Mouse (Mus musculus) right cerebral cortex, adult 18-20 months (tissue): ENCODE measurements around the gene Rps6kb1.

ENCODE experiments used
- DNase-seq: peaks from one replicate; pipeline ENCODE4 v3.0.0; 2022; ENCODE audit warnings: mixed read lengths

Rps6kb1 gene

GRCm38 (mm10) chr11:86464275-86464674 lies 80.3 kb downstream of the Rps6kb1 start:
- peak; percentile 58 for DNase-seq

DNA sequence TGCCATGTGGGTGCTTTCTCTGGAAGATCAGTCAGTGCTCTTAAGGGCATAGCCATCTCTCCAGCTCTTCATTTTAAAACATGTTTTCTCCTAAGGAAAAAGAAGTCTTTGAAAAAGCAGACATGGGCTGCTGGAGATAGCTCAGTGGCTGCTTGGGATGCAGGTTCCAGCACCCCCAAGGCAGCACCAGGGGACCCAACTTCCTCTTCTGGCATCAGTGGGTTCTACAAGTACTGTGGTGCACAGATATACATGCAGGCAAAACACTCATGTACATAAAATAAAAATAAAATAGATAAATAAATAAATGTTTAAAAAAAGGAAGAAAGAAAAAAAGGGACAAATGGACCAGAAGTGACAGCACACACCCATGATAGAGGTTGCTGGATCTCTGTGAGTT lies 82.0 kb downstream of the Rps6kb1 start:
- no peak for DNase-seq

DNA sequence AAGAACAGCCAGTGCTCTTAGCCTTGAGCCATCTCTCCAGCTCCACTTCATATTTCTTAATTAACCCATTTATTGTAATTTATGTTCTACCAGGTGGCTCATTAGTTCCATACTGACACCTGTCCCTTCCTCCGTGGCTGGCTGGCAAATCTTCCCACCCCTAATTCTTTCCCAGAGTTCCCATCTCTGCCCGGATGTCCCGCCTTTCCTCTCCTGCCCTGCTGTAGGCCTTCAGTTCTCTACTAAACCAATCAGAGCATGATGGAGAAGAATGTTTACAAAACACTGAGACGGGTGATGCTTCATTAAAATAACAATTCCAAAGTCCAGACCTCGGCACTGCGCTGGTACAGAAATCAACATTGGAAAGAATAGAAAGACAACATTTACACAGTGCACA lies 85.7 kb downstream of the Rps6kb1 start:
- DNase-seq: no peak

- DNase-seq: no peak
These were observed 87.1 kb downstream of the Rps6kb1 start for GRCm38 (mm10) chr11:86457545-86457944.

DNA sequence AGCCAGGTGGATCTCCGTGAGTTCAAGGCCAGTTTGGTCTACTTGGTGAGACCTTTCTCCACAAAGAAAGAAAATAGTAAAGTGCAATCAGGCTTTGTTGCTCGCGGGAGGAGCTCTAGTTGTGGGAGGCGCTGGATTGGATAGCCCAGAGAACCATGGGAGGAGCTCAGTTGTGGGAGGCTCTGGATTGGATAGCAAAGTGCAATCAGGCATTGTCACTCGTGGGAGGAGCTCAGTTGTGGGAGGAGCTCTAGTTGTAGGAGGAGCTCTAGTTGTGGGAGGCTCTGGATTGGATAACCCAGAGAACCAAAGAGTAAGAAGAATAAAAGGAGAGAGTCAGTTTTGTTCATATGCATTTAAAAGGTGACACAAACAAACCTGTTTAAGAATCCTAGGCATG lies 90.6 kb downstream of the Rps6kb1 start:
- no peak for DNase-seq
